Mouse (Mus musculus): ENCODE data around the gene Pld5. TPM values are rescaled to one million over a fixed set of nuclear protein-coding genes. Genes with fewer than 3 reads are reported as not detected.

Gene Pld5
- total RNA-seq, 1 experiment from 2014 or later = not detected

GRCm38 (mm10) chr1:176076799-176077198 lies 198.3 kb downstream of the Pld5 start:
- ATAC-seq (replicated peaks in 1 of 2; ENCODE audit: insufficient read depth in 1 of 2, low FRiP score in 2 of 2, low TSS enrichment in 1 of 2, low read depth in 1 of 2, poor library complexity in 2 of 2, severe bottlenecking in 2 of 2) = peak in 1 of 2 experiments; percentile 44; a peak in 2 of 4 replicates

GRCm38 (mm10) chr1:176075810-176076209 lies 199.3 kb downstream of the Pld5 start:
- no peak for ATAC-seq (replicated peaks in 1 of 2; ENCODE audit: insufficient read depth in 1 of 2, low FRiP score in 2 of 2, low TSS enrichment in 1 of 2, low read depth in 1 of 2, poor library complexity in 2 of 2, severe bottlenecking in 2 of 2)

- ATAC-seq (replicated peaks in 1 of 2; ENCODE audit: insufficient read depth in 1 of 2, low FRiP score in 2 of 2, low TSS enrichment in 1 of 2, low read depth in 1 of 2, poor library complexity in 2 of 2, severe bottlenecking in 2 of 2) = peak; percentile 76 to 77
Measured at GRCm38 (mm10) chr1:176075409-176075808, 199.7 kb downstream of the Pld5 start.

- ATAC-seq (replicated peaks in 1 of 2; ENCODE audit: insufficient read depth in 1 of 2, low FRiP score in 2 of 2, low TSS enrichment in 1 of 2, low read depth in 1 of 2, poor library complexity in 2 of 2, severe bottlenecking in 2 of 2) = peak; percentile 38 to 46; a peak in 1 of 4 replicates
Measured at GRCm38 (mm10) chr1:176074526-176074925, 200.6 kb downstream of the Pld5 start.

GRCm38 (mm10) chr1:176065281-176065680 lies 209.8 kb downstream of the Pld5 start:
- ATAC-seq (replicated peaks in 1 of 2; ENCODE audit: insufficient read depth in 1 of 2, low FRiP score in 2 of 2, low TSS enrichment in 1 of 2, low read depth in 1 of 2, poor library complexity in 2 of 2, severe bottlenecking in 2 of 2) = no peak

- no peak for ATAC-seq (replicated peaks in 1 of 2; ENCODE audit: insufficient read depth in 1 of 2, low FRiP score in 2 of 2, low TSS enrichment in 1 of 2, low read depth in 1 of 2, poor library complexity in 2 of 2, severe bottlenecking in 2 of 2)
Measured at GRCm38 (mm10) chr1:176064471-176064870, 210.6 kb downstream of the Pld5 start.

- no peak for ATAC-seq (replicated peaks in 1 of 2; ENCODE audit: insufficient read depth in 1 of 2, low FRiP score in 2 of 2, low TSS enrichment in 1 of 2, low read depth in 1 of 2, poor library complexity in 2 of 2, severe bottlenecking in 2 of 2)
Measured at GRCm38 (mm10) chr1:176053653-176054052, 221.5 kb downstream of the Pld5 start.

- ATAC-seq (replicated peaks in 1 of 2; ENCODE audit: insufficient read depth in 1 of 2, low FRiP score in 2 of 2, low TSS enrichment in 1 of 2, low read depth in 1 of 2, poor library complexity in 2 of 2, severe bottlenecking in 2 of 2) = no peak
Measured at GRCm38 (mm10) chr1:176046995-176047394, 228.1 kb downstream of the Pld5 start.

GRCm38 (mm10) chr1:176046375-176046774 lies 228.7 kb downstream of the Pld5 start:
- no peak for ATAC-seq (replicated peaks in 1 of 2; ENCODE audit: insufficient read depth in 1 of 2, low FRiP score in 2 of 2, low TSS enrichment in 1 of 2, low read depth in 1 of 2, poor library complexity in 2 of 2, severe bottlenecking in 2 of 2)

GRCm38 (mm10) chr1:176043056-176043455 lies 232.1 kb downstream of the Pld5 start:
- no peak for ATAC-seq (replicated peaks in 1 of 2; ENCODE audit: insufficient read depth in 1 of 2, low FRiP score in 2 of 2, low TSS enrichment in 1 of 2, low read depth in 1 of 2, poor library complexity in 2 of 2, severe bottlenecking in 2 of 2)

- no peak for ATAC-seq (replicated peaks in 1 of 2; ENCODE audit: insufficient read depth in 1 of 2, low FRiP score in 2 of 2, low TSS enrichment in 1 of 2, low read depth in 1 of 2, poor library complexity in 2 of 2, severe bottlenecking in 2 of 2)
Measured at GRCm38 (mm10) chr1:176039923-176040322, 235.2 kb downstream of the Pld5 start.

GRCm38 (mm10) chr1:176036028-176036427 lies 239.1 kb downstream of the Pld5 start:
- no peak for ATAC-seq (replicated peaks in 1 of 2; ENCODE audit: insufficient read depth in 1 of 2, low FRiP score in 2 of 2, low TSS enrichment in 1 of 2, low read depth in 1 of 2, poor library complexity in 2 of 2, severe bottlenecking in 2 of 2)

- no peak for ATAC-seq (replicated peaks in 1 of 2; ENCODE audit: insufficient read depth in 1 of 2, low FRiP score in 2 of 2, low TSS enrichment in 1 of 2, low read depth in 1 of 2, poor library complexity in 2 of 2, severe bottlenecking in 2 of 2)
Measured at GRCm38 (mm10) chr1:176034699-176035098, 240.4 kb downstream of the Pld5 start.

GRCm38 (mm10) chr1:176033698-176034097 lies 241.4 kb downstream of the Pld5 start:
- no peak for ATAC-seq (replicated peaks in 1 of 2; ENCODE audit: insufficient read depth in 1 of 2, low FRiP score in 2 of 2, low TSS enrichment in 1 of 2, low read depth in 1 of 2, poor library complexity in 2 of 2, severe bottlenecking in 2 of 2)

- ATAC-seq (replicated peaks in 1 of 2; ENCODE audit: insufficient read depth in 1 of 2, low FRiP score in 2 of 2, low TSS enrichment in 1 of 2, low read depth in 1 of 2, poor library complexity in 2 of 2, severe bottlenecking in 2 of 2) = no peak
Measured at GRCm38 (mm10) chr1:176029063-176029462, 246.0 kb downstream of the Pld5 start.

GRCm38 (mm10) chr1:176028397-176028796 lies 246.7 kb downstream of the Pld5 start:
- no peak for ATAC-seq (replicated peaks in 1 of 2; ENCODE audit: insufficient read depth in 1 of 2, low FRiP score in 2 of 2, low TSS enrichment in 1 of 2, low read depth in 1 of 2, poor library complexity in 2 of 2, severe bottlenecking in 2 of 2)

GRCm38 (mm10) chr1:176024501-176024900 lies 250.6 kb downstream of the Pld5 start:
- ATAC-seq (replicated peaks in 1 of 2; ENCODE audit: insufficient read depth in 1 of 2, low FRiP score in 2 of 2, low TSS enrichment in 1 of 2, low read depth in 1 of 2, poor library complexity in 2 of 2, severe bottlenecking in 2 of 2) = no peak

- ATAC-seq (replicated peaks in 1 of 2; ENCODE audit: insufficient read depth in 1 of 2, low FRiP score in 2 of 2, low TSS enrichment in 1 of 2, low read depth in 1 of 2, poor library complexity in 2 of 2, severe bottlenecking in 2 of 2) = no peak
Measured at GRCm38 (mm10) chr1:176018523-176018922, 256.6 kb downstream of the Pld5 start.

GRCm38 (mm10) chr1:176016076-176016475 lies 259.0 kb downstream of the Pld5 start:
- no peak for ATAC-seq (replicated peaks in 1 of 2; ENCODE audit: insufficient read depth in 1 of 2, low FRiP score in 2 of 2, low TSS enrichment in 1 of 2, low read depth in 1 of 2, poor library complexity in 2 of 2, severe bottlenecking in 2 of 2)

Measured in hematopoietic stem cell, adult 5-6 weeks (primary cell).